Mouse (Mus musculus): ENCODE data around the gene Car10. TPM values are rescaled to one million over a fixed set of nuclear protein-coding genes. Genes with fewer than 3 reads are reported as not detected.

Car10 gene
- polyA plus RNA-seq, 1 experiment from 2014 or later, result 0.29 TPM

DNA sequence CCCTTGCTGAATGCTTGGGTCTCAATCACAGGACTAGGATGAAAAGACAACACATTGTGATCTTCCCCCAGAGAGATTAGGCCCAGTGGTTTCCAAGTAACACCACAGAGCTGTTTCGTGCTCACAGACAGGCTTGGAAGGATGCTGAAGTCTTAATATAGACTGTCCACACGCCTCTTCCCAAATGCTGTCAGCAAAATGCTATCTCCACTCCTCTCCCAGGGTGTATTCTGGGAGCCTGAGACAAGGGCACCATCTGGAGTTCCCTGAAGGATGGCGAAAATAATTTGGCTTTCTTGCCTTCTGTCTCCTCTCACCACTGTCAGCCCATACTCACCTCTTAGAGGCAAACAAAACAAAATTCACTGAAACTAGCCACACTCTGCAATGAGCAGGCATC lies 467.9 kb downstream of the Car10 start:
- no peak overlapping the region for H3K27ac ChIP-seq (ENCODE audit: low read length)
- no peaks in the 10 kb centered on the region for H3K36me3 ChIP-seq (ENCODE audit: control insufficient read depth, insufficient read depth, low read length)
- H3K9ac ChIP-seq (replicated peaks; ENCODE audit: low read depth, low read length), result no peak overlapping the region
- no peaks in the 10 kb centered on the region for H3K9me3 ChIP-seq (ENCODE audit: control insufficient read depth, low read depth, low read length)
- ATAC-seq (ENCODE audit: insufficient number of reproducible peaks, insufficient read depth, low FRiP score, low read depth), result no peak
- 78% methylated on average over 3 of the region's 3 CpGs for WGBS
- no peaks in the 10 kb centered on the region for H3K4me1 ChIP-seq (ENCODE audit: control insufficient read depth, insufficient read depth, low read length)
- H3K27me3 ChIP-seq (ENCODE audit: control insufficient read depth, insufficient read depth, low read length), result no peaks in the 10 kb centered on the region
- H3K4me2 ChIP-seq (replicated peaks; ENCODE audit: low read depth, low read length), result no peak overlapping the region
- no peak overlapping the region for H3K4me3 ChIP-seq (ENCODE audit: low read depth, low read length)

- Histone ChIP-seq H3K4me2 (replicated peaks; ENCODE audit: low read depth, low read length) (no peak overlapping the region), H3K27me3 (ENCODE audit: control insufficient read depth, insufficient read depth, low read length) (no peaks in the 10 kb centered on the region), H3K4me3 (ENCODE audit: low read depth, low read length) (no peak overlapping the region), H3K36me3 (ENCODE audit: control insufficient read depth, insufficient read depth, low read length) (no peaks in the 10 kb centered on the region), H3K4me1 (ENCODE audit: control insufficient read depth, insufficient read depth, low read length) (no peaks in the 10 kb centered on the region), H3K27ac (ENCODE audit: low read length) (no peak overlapping the region), H3K9me3 (ENCODE audit: control insufficient read depth, low read depth, low read length) (no peaks in the 10 kb centered on the region), H3K9ac (replicated peaks; ENCODE audit: low read depth, low read length) (no peak overlapping the region)
- no peak for ATAC-seq (ENCODE audit: insufficient number of reproducible peaks, insufficient read depth, low FRiP score, low read depth)
- WGBS, result 75% methylated on average over 11 of the region's 11 CpGs
These were observed 474.3 kb downstream of the Car10 start for GRCm38 (mm10) chr11:93571917-93572641.

GRCm38 (mm10) chr11:93577441-93577840 lies 479.6 kb downstream of the Car10 start:
- no peaks in the 10 kb centered on the region for H3K27me3 ChIP-seq (ENCODE audit: control insufficient read depth, insufficient read depth, low read length)
- H3K9me3 ChIP-seq (ENCODE audit: control insufficient read depth, low read depth, low read length), result no peaks in the 10 kb centered on the region
- H3K9ac ChIP-seq (replicated peaks; ENCODE audit: low read depth, low read length), result no peak overlapping the region
- H3K27ac ChIP-seq (ENCODE audit: low read length), result no peak overlapping the region
- no peaks in the 10 kb centered on the region for H3K36me3 ChIP-seq (ENCODE audit: control insufficient read depth, insufficient read depth, low read length)
- ATAC-seq (ENCODE audit: insufficient number of reproducible peaks, insufficient read depth, low FRiP score, low read depth), result no peak
- no peaks in the 10 kb centered on the region for H3K4me1 ChIP-seq (ENCODE audit: control insufficient read depth, insufficient read depth, low read length)
- no peak overlapping the region for H3K4me2 ChIP-seq (replicated peaks; ENCODE audit: low read depth, low read length)
- H3K4me3 ChIP-seq (ENCODE audit: low read depth, low read length), result no peak overlapping the region
- 88% methylated on average over 2 of the region's 2 CpGs for WGBS

DNA sequence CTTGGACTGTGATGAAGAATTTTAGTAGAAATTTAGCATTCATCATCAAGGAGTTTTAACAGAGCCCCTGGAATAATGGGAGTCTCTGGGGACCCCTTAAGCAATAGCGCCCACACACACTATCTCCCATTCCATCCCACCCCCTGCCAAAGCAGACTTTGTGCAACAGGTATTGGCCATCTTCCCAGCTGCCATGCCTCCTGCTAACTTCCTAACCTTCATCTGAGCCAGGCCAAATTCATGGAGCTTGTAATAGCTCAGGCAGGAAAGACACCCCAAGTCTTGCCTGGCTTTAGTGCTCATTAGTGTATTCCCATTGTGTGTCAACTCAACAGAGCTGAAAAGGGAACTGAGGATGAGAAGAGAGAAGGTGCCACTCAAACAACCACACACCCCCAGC lies 481.8 kb downstream of the Car10 start:
- Histone ChIP-seq H3K27me3 (ENCODE audit: control insufficient read depth, insufficient read depth, low read length) (no peaks in the 10 kb centered on the region), H3K4me2 (replicated peaks; ENCODE audit: low read depth, low read length) (no peak overlapping the region), H3K4me3 (ENCODE audit: low read depth, low read length) (no peak overlapping the region), H3K36me3 (ENCODE audit: control insufficient read depth, insufficient read depth, low read length) (no peaks in the 10 kb centered on the region), H3K27ac (ENCODE audit: low read length) (no peak overlapping the region), H3K4me1 (ENCODE audit: control insufficient read depth, insufficient read depth, low read length) (no peaks in the 10 kb centered on the region), H3K9ac (replicated peaks; ENCODE audit: low read depth, low read length) (no peak overlapping the region), H3K9me3 (ENCODE audit: control insufficient read depth, low read depth, low read length) (no peaks in the 10 kb centered on the region)
- WGBS, result 100% methylated on average over 1 of the region's 1 CpGs
- ATAC-seq (ENCODE audit: insufficient number of reproducible peaks, insufficient read depth, low FRiP score, low read depth), result no peak

GRCm38 (mm10) chr11:93581326-93581725 lies 483.5 kb downstream of the Car10 start:
- Histone ChIP-seq H3K9ac (replicated peaks; ENCODE audit: low read depth, low read length) (no peak overlapping the region), H3K4me1 (ENCODE audit: control insufficient read depth, insufficient read depth, low read length) (no peaks in the 10 kb centered on the region), H3K36me3 (ENCODE audit: control insufficient read depth, insufficient read depth, low read length) (no peaks in the 10 kb centered on the region), H3K9me3 (ENCODE audit: control insufficient read depth, low read depth, low read length) (no peaks in the 10 kb centered on the region), H3K27me3 (ENCODE audit: control insufficient read depth, insufficient read depth, low read length) (no peaks in the 10 kb centered on the region), H3K4me2 (replicated peaks; ENCODE audit: low read depth, low read length) (no peak overlapping the region), H3K4me3 (ENCODE audit: low read depth, low read length) (no peak overlapping the region), H3K27ac (ENCODE audit: low read length) (no peak overlapping the region)
- no peak for ATAC-seq (ENCODE audit: insufficient number of reproducible peaks, insufficient read depth, low FRiP score, low read depth)
- 38% methylated on average over 4 of the region's 4 CpGs for WGBS

DNA sequence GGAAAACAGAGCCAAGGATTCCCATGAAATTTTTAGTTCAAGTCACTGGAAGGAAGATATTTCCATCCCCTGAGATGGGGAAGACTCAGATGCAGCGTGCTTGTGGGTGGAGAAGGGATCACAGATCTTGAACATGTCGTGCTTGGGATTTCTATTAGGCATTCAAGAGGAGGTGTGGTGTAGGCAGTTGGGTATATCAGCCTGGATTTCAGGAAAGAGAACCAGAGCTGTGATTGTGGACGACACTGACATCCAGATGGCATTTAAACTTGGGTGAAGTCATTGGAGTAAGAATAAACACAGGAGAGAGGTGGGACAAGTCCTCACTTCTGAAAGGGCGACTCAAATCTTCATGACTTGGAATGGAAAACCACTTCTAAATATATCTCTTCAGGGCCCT lies 490.0 kb downstream of the Car10 start:
- no peak overlapping the region for H3K27ac ChIP-seq (ENCODE audit: low read length)
- H3K4me1 ChIP-seq (ENCODE audit: control insufficient read depth, insufficient read depth, low read length), result no peaks in the 10 kb centered on the region
- 76% methylated on average over 4 of the region's 4 CpGs for WGBS
- no peaks in the 10 kb centered on the region for H3K36me3 ChIP-seq (ENCODE audit: control insufficient read depth, insufficient read depth, low read length)
- no peaks in the 10 kb centered on the region for H3K9me3 ChIP-seq (ENCODE audit: control insufficient read depth, low read depth, low read length)
- H3K4me2 ChIP-seq (replicated peaks; ENCODE audit: low read depth, low read length), result no peak overlapping the region
- H3K27me3 ChIP-seq (ENCODE audit: control insufficient read depth, insufficient read depth, low read length), result no peaks in the 10 kb centered on the region
- H3K9ac ChIP-seq (replicated peaks; ENCODE audit: low read depth, low read length), result no peak overlapping the region
- no peak overlapping the region for H3K4me3 ChIP-seq (ENCODE audit: low read depth, low read length)
- ATAC-seq (ENCODE audit: insufficient number of reproducible peaks, insufficient read depth, low FRiP score, low read depth), result no peak

- H3K4me3 ChIP-seq (ENCODE audit: low read depth, low read length), result no peak overlapping the region
- no peak overlapping the region for H3K9ac ChIP-seq (replicated peaks; ENCODE audit: low read depth, low read length)
- ATAC-seq (ENCODE audit: insufficient number of reproducible peaks, insufficient read depth, low FRiP score, low read depth), result no peak
- no peaks in the 10 kb centered on the region for H3K4me1 ChIP-seq (ENCODE audit: control insufficient read depth, insufficient read depth, low read length)
- H3K27me3 ChIP-seq (ENCODE audit: control insufficient read depth, insufficient read depth, low read length), result no peaks in the 10 kb centered on the region
- H3K4me2 ChIP-seq (replicated peaks; ENCODE audit: low read depth, low read length), result no peak overlapping the region
- H3K36me3 ChIP-seq (ENCODE audit: control insufficient read depth, insufficient read depth, low read length), result no peaks in the 10 kb centered on the region
- 63% methylated on average over 3 of the region's 3 CpGs for WGBS
- no peaks in the 10 kb centered on the region for H3K9me3 ChIP-seq (ENCODE audit: control insufficient read depth, low read depth, low read length)
- no peak overlapping the region for H3K27ac ChIP-seq (ENCODE audit: low read length)
These were observed 492.8 kb downstream of the Car10 start for GRCm38 (mm10) chr11:93590652-93591051.

DNA sequence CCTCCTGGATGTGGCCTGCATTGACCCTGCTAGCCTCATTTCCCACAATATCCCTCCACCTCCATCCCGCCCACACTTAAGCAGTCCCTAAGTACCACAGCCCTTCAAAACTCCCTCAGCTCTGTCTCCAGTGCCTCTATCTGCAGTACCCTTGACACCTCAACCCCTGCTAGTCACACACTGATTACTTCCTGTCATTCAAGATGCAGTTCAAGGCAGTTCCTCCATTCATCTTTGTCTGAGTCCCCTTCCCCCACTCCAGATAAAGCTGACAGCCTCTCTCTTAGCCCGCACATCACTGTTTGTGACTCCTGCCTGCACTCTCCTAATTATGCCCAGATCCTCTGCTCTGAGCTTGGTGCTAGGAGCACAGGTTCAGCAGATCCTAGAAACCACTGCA lies 496.2 kb downstream of the Car10 start:
- no peak for ATAC-seq (ENCODE audit: insufficient number of reproducible peaks, insufficient read depth, low FRiP score, low read depth)
- Histone ChIP-seq H3K4me1 (ENCODE audit: control insufficient read depth, insufficient read depth, low read length) (no peaks in the 10 kb centered on the region), H3K9me3 (ENCODE audit: control insufficient read depth, low read depth, low read length) (no peaks in the 10 kb centered on the region), H3K9ac (replicated peaks; ENCODE audit: low read depth, low read length) (no peak overlapping the region), H3K4me2 (replicated peaks; ENCODE audit: low read depth, low read length) (no peak overlapping the region), H3K27me3 (ENCODE audit: control insufficient read depth, insufficient read depth, low read length) (no peaks in the 10 kb centered on the region), H3K27ac (ENCODE audit: low read length) (no peak overlapping the region), H3K36me3 (ENCODE audit: control insufficient read depth, insufficient read depth, low read length) (no peaks in the 10 kb centered on the region), H3K4me3 (ENCODE audit: low read depth, low read length) (no peak overlapping the region)
- WGBS, result 15% methylated on average over 2 of the region's 2 CpGs

- Histone ChIP-seq H3K4me3 (ENCODE audit: low read depth, low read length) (no peak overlapping the region), H3K9ac (replicated peaks; ENCODE audit: low read depth, low read length) (no peak overlapping the region), H3K27ac (ENCODE audit: low read length) (no peak overlapping the region), H3K4me1 (ENCODE audit: control insufficient read depth, insufficient read depth, low read length) (no peaks in the 10 kb centered on the region), H3K9me3 (ENCODE audit: control insufficient read depth, low read depth, low read length) (no peaks in the 10 kb centered on the region), H3K27me3 (ENCODE audit: control insufficient read depth, insufficient read depth, low read length) (no peaks in the 10 kb centered on the region), H3K36me3 (ENCODE audit: control insufficient read depth, insufficient read depth, low read length) (no peaks in the 10 kb centered on the region), H3K4me2 (replicated peaks; ENCODE audit: low read depth, low read length) (no peak overlapping the region)
- 68% methylated on average over 4 of the region's 4 CpGs for WGBS
- ATAC-seq (ENCODE audit: insufficient number of reproducible peaks, insufficient read depth, low FRiP score, low read depth), result no peak
These were observed 500.3 kb downstream of the Car10 start for GRCm38 (mm10) chr11:93598175-93598574.

Data from stomach, embryonic 14.5 days (tissue).